Mouse (Mus musculus): Measurements from ENCODE around the gene Ap2a1.

DNA sequence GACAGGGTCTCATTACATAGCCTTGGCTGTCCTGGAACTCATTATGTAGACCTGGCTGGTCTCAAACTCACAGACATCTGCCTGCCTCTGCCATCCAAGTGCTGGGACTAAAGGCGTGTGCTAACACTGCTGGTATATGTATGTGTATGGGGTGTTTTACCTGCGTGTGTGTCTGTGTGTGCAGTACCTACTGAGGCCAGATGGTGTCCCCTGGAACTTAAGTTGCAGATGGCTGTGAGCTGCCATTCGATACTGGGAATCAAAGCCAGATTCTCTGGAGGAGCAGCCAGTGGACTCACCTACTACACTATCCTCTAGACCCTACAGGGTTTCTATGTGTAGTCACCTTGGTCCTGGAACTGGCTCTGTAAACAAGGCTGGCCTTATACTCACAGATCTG, 3.8 kb downstream of the Ap2a1 start:
- TF ChIP-seq CTCF (conservative IDR thresholded peaks at IDR 0.05; ENCODE audit: low read length) (peak; percentile 62), POU5F1 (IDR thresholded peaks at IDR 0.05; ENCODE audit: borderline replicate concordance, low read length) (no peak), NANOG (IDR thresholded peaks at IDR 0.05; ENCODE audit: borderline replicate concordance, low read length) (no peak)
